Mouse (Mus musculus): ENCODE data around the gene Polr2b. TPM values are rescaled to one million over a fixed set of nuclear protein-coding genes. Genes with fewer than 3 reads are reported as not detected.

Polr2b gene
- polyA plus RNA-seq, 1 experiment from 2014 or later, result 40.0 TPM

DNA sequence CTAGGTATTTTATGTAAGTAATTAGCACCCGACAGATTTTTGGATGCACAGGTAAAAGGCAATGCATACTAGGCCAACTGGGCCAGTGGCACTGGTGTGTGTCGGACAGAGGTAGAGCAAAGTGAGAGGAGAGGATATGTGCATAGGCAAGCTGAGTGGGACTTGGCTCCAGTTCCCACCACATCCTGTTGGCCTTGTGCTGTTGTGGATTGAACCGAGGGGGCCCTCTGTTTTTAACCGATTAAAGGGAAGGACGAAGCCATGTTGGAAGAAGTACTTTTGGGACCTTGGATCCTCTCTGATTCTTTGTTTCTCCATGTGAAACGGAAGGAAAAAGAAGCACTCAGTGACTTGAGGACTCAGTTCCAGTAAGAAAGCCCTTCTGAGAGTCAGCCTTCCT lies 78.4 kb downstream of the Polr2b start:
- H3K27ac ChIP-seq (replicated peaks in 1 of 2; ENCODE audit: control insufficient read depth in 1 of 2, insufficient read depth in 1 of 2, low read depth in 2 of 2, low read length in 2 of 2), result no peak overlapping the region
- 73% methylated on average over 6 of the region's 6 CpGs for WGBS

DNA sequence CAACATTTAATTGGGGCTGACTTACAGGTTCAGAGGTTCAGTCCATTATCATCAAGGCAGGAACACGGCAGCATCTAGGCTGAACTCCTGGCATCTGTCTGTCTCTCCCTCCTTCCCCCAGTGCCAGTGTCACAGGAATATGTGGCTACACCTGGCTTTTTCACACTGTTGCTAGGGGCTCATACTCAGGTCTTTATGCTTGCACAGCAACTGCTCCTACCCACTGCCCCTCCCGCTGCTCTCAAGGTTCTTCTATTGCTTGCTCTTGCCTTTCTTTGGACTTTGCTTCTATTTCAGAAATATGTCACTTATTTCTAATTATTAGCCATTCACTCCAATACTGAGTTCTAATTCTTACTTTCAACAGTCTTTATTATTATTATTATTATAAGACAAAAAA lies 80.3 kb downstream of the Polr2b start:
- Histone ChIP-seq H3K27ac (replicated peaks in 1 of 2; ENCODE audit: control insufficient read depth in 1 of 2, insufficient read depth in 1 of 2, low read depth in 2 of 2, low read length in 2 of 2) (no peak overlapping the region), H3K9ac (ENCODE audit: low read length) (no peak overlapping the region), H3K27me3 (ENCODE audit: control insufficient read depth, insufficient read depth, low read length) (no peaks in the 10 kb centered on the region), H3K9me3 (ENCODE audit: control insufficient read depth, low read length) (no peaks in the 10 kb centered on the region), H3K4me3 (ENCODE audit: control insufficient read depth in 1 of 2, insufficient read depth in 1 of 2, low read depth in 1 of 2, low read length in 2 of 2) (no peak overlapping the region), H3K4me2 (ENCODE audit: low read length) (no peak overlapping the region), H3K4me1 (ENCODE audit: control insufficient read depth in 2 of 2, insufficient read depth in 2 of 2, low read length in 2 of 2) (peaks cover 7 to 10% of the 10 kb centered on the region in 2 experiments; a peak in 3 of 4 replicates), H3K36me3 (ENCODE audit: control insufficient read depth, insufficient read depth, low read length) (no peaks in the 10 kb centered on the region)
- 82% methylated on average over 2 of the region's 2 CpGs for WGBS
- ATAC-seq (ENCODE audit: insufficient number of reproducible peaks, insufficient read depth, low FRiP score, low read depth), result no peak

More for the DNA sequence above, 78.4 kb downstream of the Polr2b start:
- H3K9ac ChIP-seq (ENCODE audit: low read length), result no peak overlapping the region
- no peak overlapping the region for H3K4me3 ChIP-seq (ENCODE audit: control insufficient read depth in 1 of 2, insufficient read depth in 1 of 2, low read depth in 1 of 2, low read length in 2 of 2)
- H3K27me3 ChIP-seq (ENCODE audit: control insufficient read depth, insufficient read depth, low read length), result no peaks in the 10 kb centered on the region
- no peak for ATAC-seq (ENCODE audit: insufficient number of reproducible peaks, insufficient read depth, low FRiP score, low read depth)
- H3K9me3 ChIP-seq (ENCODE audit: control insufficient read depth, low read length), result no peaks in the 10 kb centered on the region
- H3K36me3 ChIP-seq (ENCODE audit: control insufficient read depth, insufficient read depth, low read length), result no peaks in the 10 kb centered on the region
- no peak overlapping the region for H3K4me2 ChIP-seq (ENCODE audit: low read length)
- H3K4me1 ChIP-seq (ENCODE audit: control insufficient read depth in 2 of 2, insufficient read depth in 2 of 2, low read length in 2 of 2), result peaks cover 12 to 14% of the 10 kb centered on the region in 2 experiments

DNA sequence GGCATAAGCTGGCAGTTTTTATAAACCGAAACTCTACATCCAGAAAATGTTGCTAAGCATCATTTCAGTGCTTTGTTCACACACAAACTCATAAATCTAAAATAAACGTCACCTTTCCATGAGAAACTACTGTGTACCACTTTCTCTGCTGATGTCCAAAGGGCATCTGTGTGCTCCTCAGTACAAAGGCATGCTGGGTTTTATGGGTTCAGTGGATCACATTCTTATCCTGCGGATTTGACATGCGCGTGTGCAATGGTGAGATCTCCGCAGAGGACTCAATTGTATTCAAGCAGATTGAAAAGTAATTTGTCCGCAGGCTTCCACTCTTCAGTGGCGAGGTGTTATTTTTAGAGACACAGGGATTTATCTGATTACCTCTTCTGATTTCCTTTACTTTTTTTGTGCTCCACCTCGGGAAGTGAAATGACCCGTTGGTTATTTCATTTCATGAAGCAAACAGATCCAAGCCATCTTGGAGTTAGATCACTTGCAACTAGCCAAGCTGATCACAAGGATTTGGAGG lies 83.2 kb downstream of the Polr2b start:
- 80% methylated on average over 10 of the region's 10 CpGs for whole genome bisulfite sequencing

GRCm38 (mm10) chr5:77393990-77394618 lies 84.2 kb downstream of the Polr2b start:
- H3K9me3 ChIP-seq (ENCODE audit: control insufficient read depth, low read length), result no peaks in the 10 kb centered on the region
- H3K4me1 ChIP-seq (ENCODE audit: control insufficient read depth in 2 of 2, insufficient read depth in 2 of 2, low read length in 2 of 2), result peaks cover 11 to 13% of the 10 kb centered on the region in 2 experiments; a peak in 2 of 4 replicates
- no peak for ATAC-seq (ENCODE audit: insufficient number of reproducible peaks, insufficient read depth, low FRiP score, low read depth)
- 52% methylated on average over 9 of the region's 9 CpGs for WGBS
- peaks cover 4% of the 10 kb centered on the region; the same call in 1 of the 2 replicates for H3K27me3 ChIP-seq (ENCODE audit: control insufficient read depth, insufficient read depth, low read length)
- H3K27ac ChIP-seq (replicated peaks in 1 of 2; ENCODE audit: control insufficient read depth in 1 of 2, insufficient read depth in 1 of 2, low read depth in 2 of 2, low read length in 2 of 2), result no peak overlapping the region
- H3K4me3 ChIP-seq (ENCODE audit: control insufficient read depth in 1 of 2, insufficient read depth in 1 of 2, low read depth in 1 of 2, low read length in 2 of 2), result no peak overlapping the region
- no peak overlapping the region for H3K9ac ChIP-seq (ENCODE audit: low read length)
- H3K4me2 ChIP-seq (ENCODE audit: low read length), result no peak overlapping the region
- no peaks in the 10 kb centered on the region for H3K36me3 ChIP-seq (ENCODE audit: control insufficient read depth, insufficient read depth, low read length)

More for the DNA sequence above, 83.2 kb downstream of the Polr2b start:
- ATAC-seq (ENCODE audit: insufficient number of reproducible peaks, insufficient read depth, low FRiP score, low read depth), result no peak
- H3K4me2 ChIP-seq (ENCODE audit: low read length), result no peak overlapping the region
- no peaks in the 10 kb centered on the region for H3K9me3 ChIP-seq (ENCODE audit: control insufficient read depth, low read length)
- H3K27me3 ChIP-seq (ENCODE audit: control insufficient read depth, insufficient read depth, low read length), result peaks cover 4% of the 10 kb centered on the region; the same call in 1 of the 2 replicates
- no peak overlapping the region for H3K27ac ChIP-seq (replicated peaks in 1 of 2; ENCODE audit: control insufficient read depth in 1 of 2, insufficient read depth in 1 of 2, low read depth in 2 of 2, low read length in 2 of 2)
- no peak overlapping the region for H3K9ac ChIP-seq (ENCODE audit: low read length)
- H3K36me3 ChIP-seq (ENCODE audit: control insufficient read depth, insufficient read depth, low read length), result no peaks in the 10 kb centered on the region
- H3K4me1 ChIP-seq (ENCODE audit: control insufficient read depth in 2 of 2, insufficient read depth in 2 of 2, low read length in 2 of 2), result peaks cover 5 to 8% of the 10 kb centered on the region in 2 experiments; a peak in 2 of 4 replicates
- H3K4me3 ChIP-seq (ENCODE audit: control insufficient read depth in 1 of 2, insufficient read depth in 1 of 2, low read depth in 1 of 2, low read length in 2 of 2), result no peak overlapping the region

- no peak overlapping the region for H3K4me3 ChIP-seq (ENCODE audit: control insufficient read depth in 1 of 2, insufficient read depth in 1 of 2, low read depth in 1 of 2, low read length in 2 of 2)
- H3K27ac ChIP-seq (replicated peaks in 1 of 2; ENCODE audit: control insufficient read depth in 1 of 2, insufficient read depth in 1 of 2, low read depth in 2 of 2, low read length in 2 of 2), result no peak overlapping the region
- H3K9ac ChIP-seq (ENCODE audit: low read length), result no peak overlapping the region
- 65% methylated on average over 14 of the region's 14 CpGs for WGBS
- no peaks in the 10 kb centered on the region for H3K9me3 ChIP-seq (ENCODE audit: control insufficient read depth, low read length)
- no peaks in the 10 kb centered on the region for H3K36me3 ChIP-seq (ENCODE audit: control insufficient read depth, insufficient read depth, low read length)
- H3K4me2 ChIP-seq (ENCODE audit: low read length), result no peak overlapping the region
- H3K4me1 ChIP-seq (ENCODE audit: control insufficient read depth in 2 of 2, insufficient read depth in 2 of 2, low read length in 2 of 2), result peaks cover 18 to 26% of the 10 kb centered on the region in 2 experiments; a peak in 3 of 4 replicates
- peaks cover 4% of the 10 kb centered on the region for H3K27me3 ChIP-seq (ENCODE audit: control insufficient read depth, insufficient read depth, low read length)
- ATAC-seq (ENCODE audit: insufficient number of reproducible peaks, insufficient read depth, low FRiP score, low read depth), result no peak
These were observed 88.5 kb downstream of the Polr2b start for GRCm38 (mm10) chr5:77398285-77399057.

Small RNA genes lying within 50 kb of the gene (microRNA-seq; reads per million reads assigned to microRNA genes)
- not detected for gene Mir5098

Other genes starting within 250 kb of the Polr2b start
- 30.1 and 34.0 TPM in 2 replicates for gene Hopx, start 195.0 kb upstream of the Polr2b start, polyA plus RNA-seq (2014; fragmentation: Nextera tagmentation; extraction: Ambion mirVana)
- gene Spink2, start 98.7 kb upstream of the Polr2b start, polyA plus RNA-seq (2014; fragmentation: Nextera tagmentation; extraction: Ambion mirVana), result 4.7 and 5.3 TPM in 2 replicates
- 26.1 and 26.7 TPM in 2 replicates for gene Rest, start 44.7 kb upstream of the Polr2b start, polyA plus RNA-seq (2014; fragmentation: Nextera tagmentation; extraction: Ambion mirVana)
- 17.0 and 17.3 TPM in 2 replicates for gene Noa1, start 63 bp upstream of the Polr2b start, polyA plus RNA-seq (2014; fragmentation: Nextera tagmentation; extraction: Ambion mirVana)
- 49.8 and 51.8 TPM in 2 replicates for gene Igfbp7, start 97.9 kb downstream of the Polr2b start, polyA plus RNA-seq (2014; fragmentation: Nextera tagmentation; extraction: Ambion mirVana)